Mouse (Mus musculus) brain, adult 10 weeks (tissue): Measurements from ENCODE around the gene Rhox11. TPM values are rescaled to one million over a fixed set of nuclear protein-coding genes. Genes with fewer than 3 reads are reported as not detected.

Experiments used
- polyA plus RNA-seq: library from polyadenylated mRNA; stranded (reverse); fragments of 350-450 nt; fragmentation: Illumina TruSeq; extraction: RNeasy Lipid Tissue Mini Kit (QIAGEN cat#74804); gene quantifications from one replicate; pipeline ENCODE4 v1.2.3, GENCODE M21; 2015; ENCODE audit warnings: low read depth, low replicate concordance

The Rhox11 gene
- polyA plus RNA-seq = not detected

DNA sequence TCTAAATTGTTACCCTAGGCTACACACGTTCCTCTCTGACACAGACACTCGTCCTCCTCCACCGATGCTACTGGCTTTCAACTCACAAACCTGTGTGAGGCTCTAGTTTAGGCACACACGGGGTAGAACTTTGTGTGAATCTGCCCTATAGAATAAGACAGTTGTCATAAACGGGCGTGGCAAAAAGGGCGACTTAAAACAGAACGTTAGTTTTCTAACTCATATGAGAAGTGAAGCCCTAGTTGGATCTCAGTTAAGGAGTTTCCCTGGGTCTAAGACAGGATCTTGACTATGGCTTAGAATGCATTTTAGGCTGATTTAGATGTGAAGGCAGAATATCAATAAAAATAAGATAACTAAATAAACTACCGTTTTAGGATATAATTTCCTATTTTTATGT is at the start of gene Rhox11:
Gene Rhox11 (minus strand): TSS at position 101 of the 400 bp plus-strand sequence.

DNA sequence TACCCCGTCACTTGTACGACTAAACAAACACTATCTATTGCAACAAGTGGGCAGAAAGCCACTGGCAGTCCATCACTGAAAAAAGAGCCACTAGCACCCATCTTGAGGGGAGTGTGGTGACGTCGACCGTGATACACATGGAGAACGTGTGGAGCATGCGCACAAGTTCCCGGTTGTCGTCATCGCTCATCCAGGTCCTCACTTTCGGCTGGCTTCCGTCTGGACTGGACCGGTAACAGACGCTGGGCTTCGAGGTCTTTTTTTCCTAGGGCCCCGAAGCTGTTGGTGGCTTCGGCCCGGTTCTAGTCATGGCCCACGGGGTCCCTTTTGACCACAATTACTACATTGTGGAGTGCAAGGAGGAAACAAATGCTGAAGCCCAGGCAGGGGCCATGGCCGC is 36.0 kb upstream of the Rhox11 start, which contains the start of gene Rhox13:
Gene Rhox13 (plus strand): TSS at position 238 of the 400 bp plus-strand sequence.

DNA sequence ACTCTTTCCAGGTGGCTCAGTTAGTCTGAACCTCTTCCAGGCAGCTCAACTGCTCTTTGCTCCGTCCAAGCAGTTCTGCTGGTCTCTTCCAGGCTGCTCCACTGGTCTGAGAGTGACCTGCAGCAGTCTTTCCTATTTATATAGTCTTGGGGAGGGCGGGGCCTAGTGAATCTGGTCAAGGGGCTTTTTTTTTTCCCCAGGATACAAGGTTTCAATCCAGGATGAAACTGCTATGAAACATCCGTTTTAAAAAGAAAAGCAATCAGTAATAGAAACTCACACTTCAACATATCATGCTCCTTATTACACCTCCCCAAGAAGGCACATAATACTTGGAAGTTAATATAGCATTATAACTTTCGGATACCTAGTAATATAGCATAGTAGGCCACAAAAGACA is 25.9 kb upstream of the Rhox11 start, which contains the start of gene Rhox12:
Gene Rhox12 (minus strand): TSS at position 101 of the 400 bp plus-strand sequence.

DNA sequence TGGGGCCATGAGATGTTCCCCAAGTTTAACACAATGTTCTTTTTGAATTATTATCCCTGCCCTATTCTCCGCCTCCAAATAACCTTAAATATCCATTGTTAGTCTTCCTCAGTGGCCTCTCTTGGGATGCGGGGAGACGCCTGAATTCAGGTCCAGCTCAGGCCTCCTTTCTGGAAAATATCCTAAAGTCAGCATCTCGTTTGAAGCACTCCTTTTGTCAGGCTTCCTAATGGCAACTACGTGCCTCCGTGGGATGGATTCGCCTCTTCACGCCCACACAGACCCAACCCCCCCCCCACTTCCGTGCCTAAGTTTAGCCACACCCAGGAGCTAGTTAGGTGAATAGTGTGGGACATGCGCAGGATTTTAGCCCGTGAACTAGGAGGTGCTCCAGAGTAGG is 18.8 kb downstream of the Rhox11 start, which contains the start of gene Rhox10:
Gene Rhox10 (plus strand): TSS at position 301 of the 400 bp plus-strand sequence.

DNA sequence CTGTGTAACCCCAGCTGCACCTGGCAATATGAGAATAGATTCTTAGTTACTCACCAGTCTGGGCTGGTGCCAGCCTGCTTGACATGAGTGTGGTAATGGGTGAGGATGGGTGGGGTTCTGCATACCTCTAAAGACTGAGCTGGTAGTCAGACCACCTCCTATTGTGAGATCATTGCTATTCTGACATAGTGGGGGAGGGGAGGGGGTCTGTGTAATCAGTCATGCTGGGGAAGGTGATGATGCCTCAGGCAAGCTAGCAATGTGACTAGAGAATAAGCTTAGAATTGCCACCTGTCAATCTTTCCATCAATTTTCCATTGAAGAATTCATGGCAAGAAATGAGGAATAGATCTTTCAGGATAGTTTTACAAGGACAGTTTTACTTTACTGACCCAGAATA is 41.9 kb downstream of the Rhox11 start, which contains the start of gene Btg1-ps2:
Gene Btg1-ps2 (minus strand): TSS at position 101 of the 400 bp plus-strand sequence.

Other genes starting within 250 kb of the Rhox11 start
- gene Rhox8, start 206.2 kb downstream of the Rhox11 start, polyA plus RNA-seq = not detected
- gene Rhox7b, start 187.9 kb downstream of the Rhox11 start, polyA plus RNA-seq = not detected
- not detected for gene Rhox9, start 183.4 kb downstream of the Rhox11 start, polyA plus RNA-seq
- gene Btg1-ps1, start 66.3 kb downstream of the Rhox11 start, polyA plus RNA-seq = not detected
- not detected for gene Btg1-ps2, start 42.0 kb downstream of the Rhox11 start, polyA plus RNA-seq
- gene Rhox10, start 18.7 kb downstream of the Rhox11 start, polyA plus RNA-seq = not detected
- not detected for gene Rhox12, start 25.8 kb upstream of the Rhox11 start, polyA plus RNA-seq
- not detected for gene Rhox13, start 36.1 kb upstream of the Rhox11 start, polyA plus RNA-seq
- gene Zbtb33, start 104.7 kb upstream of the Rhox11 start, polyA plus RNA-seq = 21.4 TPM
- 21.5 TPM for gene Tmem255a, start 167.3 kb upstream of the Rhox11 start, polyA plus RNA-seq
- gene Atp1b4, start 231.0 kb upstream of the Rhox11 start, polyA plus RNA-seq = not detected